Mouse (Mus musculus) brain, embryonic 18.5 days (tissue): ENCODE data around the gene Msrb3.

Source experiments
- DNase-seq: peaks from one replicate; pipeline ENCODE4 v3.0.0-alpha.2; 2012; ENCODE audit warnings: low read depth, low spot score

Gene Msrb3

GRCm38 (mm10) chr10:120898785-120899762 lies at the start of gene Msrb3:
Gene Msrb3 (minus strand): TSS chr10:120899101.
- DNase-seq: no peak

- DNase-seq: no peak
Measured at GRCm38 (mm10) chr10:120948461-120948860, 49.6 kb upstream of the Msrb3 start.

GRCm38 (mm10) chr10:120947842-120948241 lies 48.9 kb upstream of the Msrb3 start:
- DNase-seq: no peak

GRCm38 (mm10) chr10:120946847-120947246 lies 47.9 kb upstream of the Msrb3 start:
- no peak for DNase-seq

GRCm38 (mm10) chr10:120938904-120939208 lies 40.0 kb upstream of the Msrb3 start:
- DNase-seq: no peak

GRCm38 (mm10) chr10:120938077-120938903 lies 39.4 kb upstream of the Msrb3 start:
- peak; percentile 12 for DNase-seq

GRCm38 (mm10) chr10:120929536-120929935 lies 30.6 kb upstream of the Msrb3 start:
- DNase-seq: no peak

GRCm38 (mm10) chr10:120928183-120928582 lies 29.3 kb upstream of the Msrb3 start:
- no peak for DNase-seq

GRCm38 (mm10) chr10:120926156-120926555 lies 27.3 kb upstream of the Msrb3 start:
- no peak for DNase-seq

- no peak for DNase-seq
Measured at GRCm38 (mm10) chr10:120921501-120921900, 22.6 kb upstream of the Msrb3 start.

- no peak for DNase-seq
Measured at GRCm38 (mm10) chr10:120920604-120921003, 21.7 kb upstream of the Msrb3 start.

- DNase-seq: no peak
Measured at GRCm38 (mm10) chr10:120916250-120916649, 17.3 kb upstream of the Msrb3 start.

- no peak for DNase-seq
Measured at GRCm38 (mm10) chr10:120914948-120915631, 16.2 kb upstream of the Msrb3 start.

- DNase-seq: no peak
Measured at GRCm38 (mm10) chr10:120914286-120914685, 15.4 kb upstream of the Msrb3 start.

- DNase-seq: no peak
Measured at GRCm38 (mm10) chr10:120913796-120914195, 14.9 kb upstream of the Msrb3 start.

- no peak for DNase-seq
Measured at GRCm38 (mm10) chr10:120911971-120912370, 13.1 kb upstream of the Msrb3 start.

- DNase-seq: no peak
Measured at GRCm38 (mm10) chr10:120908776-120909574, 10.1 kb upstream of the Msrb3 start.

- no peak for DNase-seq
Measured at GRCm38 (mm10) chr10:120904676-120905075, 5.8 kb upstream of the Msrb3 start.

- no peak for DNase-seq
Measured at GRCm38 (mm10) chr10:120903843-120904468, 5.1 kb upstream of the Msrb3 start.

GRCm38 (mm10) chr10:120901746-120902145 lies 2.8 kb upstream of the Msrb3 start:
- no peak for DNase-seq

GRCm38 (mm10) chr10:120900096-120900495 lies 1.2 kb upstream of the Msrb3 start:
- DNase-seq: no peak
